Mouse (Mus musculus): ENCODE data around the gene Zbtb25. TPM values are rescaled to one million over a fixed set of nuclear protein-coding genes. Genes with fewer than 3 reads are reported as not detected.

Gene Zbtb25
- polyA plus RNA-seq, 1 experiment = 6.5 TPM

- H3K27me3 ChIP-seq (ENCODE audit: control insufficient read depth, insufficient read depth, insufficient read length) = no peaks in the 10 kb centered on the region
- H3K4me3 ChIP-seq (ENCODE audit: insufficient read depth, poor library complexity, severe bottlenecking) = no peak overlapping the region
- peaks cover 24% of the 10 kb centered on the region for H3K36me3 ChIP-seq (ENCODE audit: control insufficient read depth, insufficient read depth)
- H3K79me3 ChIP-seq (ENCODE audit: low read depth) = peaks cover 99% of the 10 kb centered on the region
- no peak overlapping the region for H3ac ChIP-seq (ENCODE audit: control insufficient read depth, insufficient read length, low read depth)
- peaks cover 100% of the 10 kb centered on the region for H3K79me2 ChIP-seq (ENCODE audit: control insufficient read depth, insufficient read depth)
- no peak for TF ChIP-seq CTCF (IDR thresholded peaks at IDR 0.05; ENCODE audit: control insufficient read depth, insufficient read depth, insufficient read length)
- no peak for TF ChIP-seq MAX (IDR thresholded peaks at IDR 0.05)
- TF ChIP-seq MYOG (IDR thresholded peaks at IDR 0.05; ENCODE audit: control insufficient read depth, extremely low read depth, insufficient read length) = no peak
- no peak for TF ChIP-seq FOSL1 (IDR thresholded peaks at IDR 0.05; ENCODE audit: insufficient read depth, low read length, poor library complexity, severe bottlenecking)
- TF ChIP-seq MYOD1 (IDR thresholded peaks at IDR 0.05; ENCODE audit: control insufficient read depth, insufficient read length, low read depth) = no peak
- TF ChIP-seq CEBPB (IDR thresholded peaks at IDR 0.05; ENCODE audit: low read depth) = no peak
- no peak for TF ChIP-seq USF1 (IDR thresholded peaks at IDR 0.05; ENCODE audit: low read depth)
These were observed 7.2 kb upstream of the Zbtb25 start for GRCm38 (mm10) chr12:76376649-76377048.

- Histone ChIP-seq H3K4me3 (ENCODE audit: insufficient read depth, poor library complexity, severe bottlenecking) (no peak overlapping the region), H3K27me3 (ENCODE audit: control insufficient read depth, insufficient read depth, insufficient read length) (no peaks in the 10 kb centered on the region), H3K79me2 (ENCODE audit: control insufficient read depth, insufficient read depth) (peaks cover 100% of the 10 kb centered on the region), H3K36me3 (ENCODE audit: control insufficient read depth, insufficient read depth) (peaks cover 15% of the 10 kb centered on the region), H3ac (ENCODE audit: control insufficient read depth, insufficient read length, low read depth) (no peak overlapping the region), H3K79me3 (ENCODE audit: low read depth) (peaks cover 94% of the 10 kb centered on the region)
- TF ChIP-seq MAX (IDR thresholded peaks at IDR 0.05) = no peak
- no peak for TF ChIP-seq CTCF (IDR thresholded peaks at IDR 0.05; ENCODE audit: control insufficient read depth, insufficient read depth, insufficient read length)
- no peak for TF ChIP-seq FOSL1 (IDR thresholded peaks at IDR 0.05; ENCODE audit: insufficient read depth, low read length, poor library complexity, severe bottlenecking)
- no peak for TF ChIP-seq USF1 (IDR thresholded peaks at IDR 0.05; ENCODE audit: low read depth)
- TF ChIP-seq MYOG (IDR thresholded peaks at IDR 0.05; ENCODE audit: control insufficient read depth, extremely low read depth, insufficient read length) = no peak
- no peak for TF ChIP-seq MYOD1 (IDR thresholded peaks at IDR 0.05; ENCODE audit: control insufficient read depth, insufficient read length, low read depth)
- TF ChIP-seq CEBPB (IDR thresholded peaks at IDR 0.05; ENCODE audit: low read depth) = no peak
These were observed 6.1 kb upstream of the Zbtb25 start for GRCm38 (mm10) chr12:76375506-76375905.

GRCm38 (mm10) chr12:76374911-76375310 is 5.5 kb upstream of the Zbtb25 start:
- TF ChIP-seq USF1 (IDR thresholded peaks at IDR 0.05; ENCODE audit: low read depth) = no peak
- TF ChIP-seq CEBPB (IDR thresholded peaks at IDR 0.05; ENCODE audit: low read depth) = no peak
- no peak for TF ChIP-seq CTCF (IDR thresholded peaks at IDR 0.05; ENCODE audit: control insufficient read depth, insufficient read depth, insufficient read length)
- TF ChIP-seq FOSL1 (IDR thresholded peaks at IDR 0.05; ENCODE audit: insufficient read depth, low read length, poor library complexity, severe bottlenecking) = no peak
- no peak for TF ChIP-seq MAX (IDR thresholded peaks at IDR 0.05)
- no peak for TF ChIP-seq MYOD1 (IDR thresholded peaks at IDR 0.05; ENCODE audit: control insufficient read depth, insufficient read length, low read depth)
- TF ChIP-seq MYOG (IDR thresholded peaks at IDR 0.05; ENCODE audit: control insufficient read depth, extremely low read depth, insufficient read length) = no peak
- H3K79me2 ChIP-seq (ENCODE audit: control insufficient read depth, insufficient read depth) = peaks cover 94% of the 10 kb centered on the region

GRCm38 (mm10) chr12:76373991-76374390 is 4.6 kb upstream of the Zbtb25 start:
- Histone ChIP-seq H3K27me3 (ENCODE audit: control insufficient read depth, insufficient read depth, insufficient read length) (no peaks in the 10 kb centered on the region), H3K79me2 (ENCODE audit: control insufficient read depth, insufficient read depth) (peaks cover 86% of the 10 kb centered on the region), H3ac (ENCODE audit: control insufficient read depth, insufficient read length, low read depth) (no peak overlapping the region), H3K4me3 (ENCODE audit: insufficient read depth, poor library complexity, severe bottlenecking) (no peak overlapping the region), H3K36me3 (ENCODE audit: control insufficient read depth, insufficient read depth) (peaks cover 14% of the 10 kb centered on the region), H3K79me3 (ENCODE audit: low read depth) (peaks cover 79% of the 10 kb centered on the region)
- no peak for TF ChIP-seq CEBPB (IDR thresholded peaks at IDR 0.05; ENCODE audit: low read depth)
- TF ChIP-seq CTCF (IDR thresholded peaks at IDR 0.05; ENCODE audit: control insufficient read depth, insufficient read depth, insufficient read length) = no peak
- TF ChIP-seq MYOD1 (IDR thresholded peaks at IDR 0.05; ENCODE audit: control insufficient read depth, insufficient read length, low read depth) = no peak
- TF ChIP-seq USF1 (IDR thresholded peaks at IDR 0.05; ENCODE audit: low read depth) = no peak

More at GRCm38 (mm10) chr12:76374911-76375310, 5.5 kb upstream of the Zbtb25 start:
- Histone ChIP-seq H3K27me3 (ENCODE audit: control insufficient read depth, insufficient read depth, insufficient read length) (no peaks in the 10 kb centered on the region), H3K79me3 (ENCODE audit: low read depth) (peaks cover 88% of the 10 kb centered on the region), H3K36me3 (ENCODE audit: control insufficient read depth, insufficient read depth) (peaks cover 15% of the 10 kb centered on the region), H3K4me3 (ENCODE audit: insufficient read depth, poor library complexity, severe bottlenecking) (no peak overlapping the region), H3ac (ENCODE audit: control insufficient read depth, insufficient read length, low read depth) (no peak overlapping the region)

DNA sequence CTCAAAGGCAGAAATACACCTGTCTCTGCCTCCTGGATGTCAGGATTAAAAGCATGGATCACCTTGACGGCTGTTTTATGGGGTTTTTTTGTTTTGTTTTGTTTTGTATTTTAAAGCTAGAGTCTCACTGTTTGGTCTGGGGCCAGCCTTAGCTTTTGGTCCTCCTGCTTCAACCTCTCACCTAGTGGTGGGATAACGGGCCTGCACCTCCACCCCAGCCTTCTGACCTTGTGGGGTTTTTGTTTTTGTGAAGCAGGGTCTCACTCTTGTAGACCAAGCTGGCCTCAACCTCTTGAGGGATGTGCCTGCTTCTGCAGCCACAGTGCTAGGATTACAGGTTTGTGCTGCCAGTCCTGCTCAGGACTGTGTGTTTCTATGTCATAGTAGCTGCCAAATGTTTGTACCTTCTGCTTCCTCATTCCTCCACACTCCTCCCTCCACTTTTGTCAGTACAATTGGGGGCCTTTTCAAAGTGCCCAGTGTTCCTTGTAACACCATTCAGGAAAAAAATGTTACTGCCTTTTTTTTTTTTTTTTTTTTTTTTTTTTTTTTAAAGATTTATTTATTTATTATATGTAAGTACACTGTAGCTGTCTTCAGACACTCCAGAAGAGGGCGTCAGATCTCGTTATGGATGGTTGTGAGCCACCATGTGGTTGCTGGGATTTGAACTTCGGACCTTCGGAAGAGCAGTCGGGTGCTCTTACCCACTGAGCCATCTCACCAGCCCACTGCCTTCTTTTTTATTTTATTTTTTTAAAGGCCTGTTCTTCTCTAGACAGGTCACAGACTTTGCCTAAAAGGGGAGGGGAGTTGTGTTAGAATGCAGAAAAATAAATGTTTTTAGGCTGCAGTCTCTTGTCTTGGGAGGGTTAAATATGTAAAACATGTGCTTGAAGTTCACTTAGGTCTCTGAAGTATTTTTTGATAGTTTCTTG is 3.7 kb upstream of the Zbtb25 start:
- H3K79me2 ChIP-seq (ENCODE audit: control insufficient read depth, insufficient read depth) = peaks cover 86% of the 10 kb centered on the region
- peaks cover 7% of the 10 kb centered on the region for H3K36me3 ChIP-seq (ENCODE audit: control insufficient read depth, insufficient read depth)
- H3K4me3 ChIP-seq (ENCODE audit: insufficient read depth, poor library complexity, severe bottlenecking) = no peak overlapping the region
- no peaks in the 10 kb centered on the region for H3K27me3 ChIP-seq (ENCODE audit: control insufficient read depth, insufficient read depth, insufficient read length)
- peaks cover 76% of the 10 kb centered on the region for H3K79me3 ChIP-seq (ENCODE audit: low read depth)
- no peak overlapping the region for H3ac ChIP-seq (ENCODE audit: control insufficient read depth, insufficient read length, low read depth)
- TF ChIP-seq MYOD1 (IDR thresholded peaks at IDR 0.05; ENCODE audit: control insufficient read depth, insufficient read length, low read depth) (no peak), FOSL1 (IDR thresholded peaks at IDR 0.05; ENCODE audit: insufficient read depth, low read length, poor library complexity, severe bottlenecking) (no peak), USF1 (IDR thresholded peaks at IDR 0.05; ENCODE audit: low read depth) (no peak), MYOG (IDR thresholded peaks at IDR 0.05; ENCODE audit: control insufficient read depth, extremely low read depth, insufficient read length) (no peak), MAX (IDR thresholded peaks at IDR 0.05) (no peak)

Data from C2C12 (cell line).